Mouse (Mus musculus): Measurements from ENCODE around the gene Ccdc88a. TPM values are rescaled to one million over a fixed set of nuclear protein-coding genes. Genes with fewer than 3 reads are reported as not detected.
A peak's percentile ranks its signal among the peaks of the same experiment; 100 is the strongest.

Ccdc88a gene
- total and polyA plus RNA-seq, 3 experiments = 13.0 to 86.2 (median 52.6) TPM

DNA sequence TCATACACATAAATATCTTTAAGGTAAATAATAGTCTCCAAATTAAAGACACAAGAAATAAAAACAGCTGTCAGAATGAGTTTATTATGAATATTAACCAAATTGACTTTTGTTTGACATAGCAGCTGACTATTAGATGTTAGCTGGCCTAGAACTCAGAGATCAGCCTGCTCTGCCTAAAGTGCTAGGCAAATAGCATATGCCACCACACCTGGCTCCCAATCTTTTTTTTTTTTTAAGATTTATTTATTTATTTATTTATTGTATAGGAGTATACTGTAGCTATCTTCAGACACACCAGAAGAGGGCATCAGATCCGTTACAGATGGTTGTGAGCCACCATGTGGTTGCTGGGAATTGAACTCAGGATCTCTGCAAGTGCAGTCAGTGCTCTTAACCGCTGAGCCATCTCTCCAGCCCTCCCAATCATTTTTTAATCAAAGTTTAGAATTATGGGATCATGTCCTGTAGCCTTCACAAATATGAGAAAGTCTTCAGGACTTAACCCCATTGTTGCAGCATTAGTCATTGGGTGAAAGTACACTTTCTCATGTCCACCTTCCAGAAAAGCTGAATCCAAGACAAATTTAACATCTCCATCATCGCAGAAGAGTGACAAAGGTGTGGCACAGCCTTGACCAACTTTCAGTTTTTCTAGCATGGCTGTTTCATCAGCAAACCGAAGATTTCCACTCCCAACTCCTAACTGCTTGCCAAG is 139.5 kb downstream of the Ccdc88a start:
- H3K4me1 ChIP-seq (ENCODE audit: insufficient read depth, low read depth, low read length) = peaks cover 32% of the 10 kb centered on the region
- ATAC-seq (ENCODE audit: extremely low read depth, insufficient number of reproducible peaks, low FRiP score, poor library complexity, severe bottlenecking) (no peak), DNase-seq (ENCODE audit: low spot score) (no peak)
- H3K27me3 ChIP-seq (ENCODE audit: insufficient read depth, low read length) = no peaks in the 10 kb centered on the region
- H3K36me3 ChIP-seq (replicated peaks) = peaks cover 27% of the 10 kb centered on the region
- H3K9me3 ChIP-seq (replicated peaks) = no peaks in the 10 kb centered on the region
- peak overlapping the region; percentile 80; the same call in 1 of the 2 replicates for H3K4me3 ChIP-seq (ENCODE audit: low read depth, low read length)
- no peak for TF ChIP-seq CTCF (IDR thresholded peaks at IDR 0.05; ENCODE audit: low read depth, low read length)
- TF ChIP-seq TAL1 (conservative IDR thresholded peaks at IDR 0.05; ENCODE audit: low read depth, low read length) = no peak
- TF ChIP-seq POLR2AphosphoS5 (IDR thresholded peaks at IDR 0.05; ENCODE audit: insufficient replicate concordance, low read depth, low read length) = no peak
- TF ChIP-seq GATA2 (IDR thresholded peaks at IDR 0.05; ENCODE audit: borderline replicate concordance, low read depth, low read length) = no peak
- TF ChIP-seq GATA1 (IDR thresholded peaks at IDR 0.05; ENCODE audit: borderline replicate concordance, low read length) = no peak

DNA sequence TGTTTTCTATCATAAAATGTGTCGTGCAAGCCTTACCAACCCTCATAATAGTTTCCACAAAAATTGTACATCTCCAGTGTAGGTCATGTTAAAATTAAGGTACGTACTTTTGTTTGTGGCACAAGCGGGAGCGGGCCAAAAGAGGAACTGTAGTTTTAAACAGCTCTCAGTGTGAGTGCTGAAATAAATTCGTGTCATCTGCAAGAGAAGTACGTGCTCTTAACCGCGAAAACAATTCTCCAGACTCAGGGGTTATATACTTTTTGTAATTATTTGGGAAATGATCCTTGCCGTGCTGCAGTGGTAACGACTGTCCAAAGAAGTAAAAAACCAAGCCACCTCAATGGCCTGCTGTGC is 140.8 kb downstream of the Ccdc88a start:
- peaks cover 27% of the 10 kb centered on the region for H3K36me3 ChIP-seq (replicated peaks)
- H3K27me3 ChIP-seq (ENCODE audit: insufficient read depth, low read length) = no peaks in the 10 kb centered on the region
- no peaks in the 10 kb centered on the region for H3K9me3 ChIP-seq (replicated peaks)
- H3K4me3 ChIP-seq (ENCODE audit: low read depth, low read length) = peak overlapping the region; percentile 80
- DNase-seq (ENCODE audit: low spot score) = no peak
- TF ChIP-seq TAL1 (conservative IDR thresholded peaks at IDR 0.05; ENCODE audit: low read depth, low read length) (no peak), GATA1 (IDR thresholded peaks at IDR 0.05; ENCODE audit: borderline replicate concordance, low read length) (no peak), CTCF (IDR thresholded peaks at IDR 0.05; ENCODE audit: low read depth, low read length) (no peak), GATA2 (IDR thresholded peaks at IDR 0.05; ENCODE audit: borderline replicate concordance, low read depth, low read length) (no peak), POLR2AphosphoS5 (IDR thresholded peaks at IDR 0.05; ENCODE audit: insufficient replicate concordance, low read depth, low read length) (no peak)
- H3K4me1 ChIP-seq (ENCODE audit: insufficient read depth, low read depth, low read length) = peaks cover 31% of the 10 kb centered on the region
- ATAC-seq (ENCODE audit: extremely low read depth, insufficient number of reproducible peaks, low FRiP score, poor library complexity, severe bottlenecking) = no peak

DNA sequence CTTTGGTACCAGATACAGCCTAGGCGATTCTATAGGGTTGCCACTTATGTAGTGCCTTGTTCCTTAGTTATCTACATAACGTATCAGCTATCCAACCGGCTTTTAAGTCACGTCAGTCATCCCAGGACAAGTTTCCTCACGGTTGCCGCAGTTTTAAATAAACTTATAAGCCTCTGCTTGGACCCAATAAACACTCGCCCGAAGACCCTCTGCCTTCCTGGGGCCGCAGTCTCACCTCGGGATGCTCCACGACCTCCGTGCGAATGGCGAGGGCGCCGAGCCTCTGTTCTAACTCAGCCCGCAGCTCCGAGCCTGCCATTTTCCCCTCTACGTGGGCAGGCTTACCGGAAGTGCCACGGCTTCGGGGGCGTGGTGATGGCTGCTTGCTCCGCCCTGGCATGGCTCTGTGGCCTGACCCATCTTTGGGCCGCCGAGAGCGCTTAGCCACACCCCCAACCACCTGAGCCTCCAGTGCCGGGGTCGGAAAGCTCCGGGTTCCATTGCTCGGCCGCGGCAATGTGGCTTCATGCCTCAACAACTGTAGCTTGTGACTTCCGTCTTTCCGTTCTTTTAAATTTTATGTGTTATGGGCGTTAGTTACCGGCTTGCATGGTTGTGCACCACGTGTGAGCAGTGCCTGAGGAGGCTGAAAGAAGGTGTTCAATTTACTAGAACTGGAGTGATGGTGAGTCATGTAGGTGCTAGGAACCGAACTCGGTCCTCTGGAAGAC is 141.4 kb downstream of the Ccdc88a start, which contains the start of gene Prorsd1:
TSS of gene Prorsd1 (minus strand) at position 352 of the 731 bp plus-strand sequence.
- DNase-seq (ENCODE audit: low spot score) (peak; percentile 82), ATAC-seq (ENCODE audit: extremely low read depth, insufficient number of reproducible peaks, low FRiP score, poor library complexity, severe bottlenecking) (peak; percentile 98)
- Histone ChIP-seq H3K9me3 (replicated peaks) (no peaks in the 10 kb centered on the region), H3K4me3 (ENCODE audit: low read depth, low read length) (peak within 1 kb of the TSS; percentile 80), H3K36me3 (replicated peaks) (peaks cover 26% of the 10 kb centered on the region), H3K27me3 (ENCODE audit: insufficient read depth, low read length) (no peaks in the 10 kb centered on the region), H3K4me1 (ENCODE audit: insufficient read depth, low read depth, low read length) (peaks cover 31% of the 10 kb centered on the region)
- no peak for TF ChIP-seq TAL1 (conservative IDR thresholded peaks at IDR 0.05; ENCODE audit: low read depth, low read length)
- TF ChIP-seq GATA1 (IDR thresholded peaks at IDR 0.05; ENCODE audit: borderline replicate concordance, low read length) = no peak
- no peak for TF ChIP-seq CTCF (IDR thresholded peaks at IDR 0.05; ENCODE audit: low read depth, low read length)
- no peak for TF ChIP-seq GATA2 (IDR thresholded peaks at IDR 0.05; ENCODE audit: borderline replicate concordance, low read depth, low read length)
- TF ChIP-seq POLR2AphosphoS5 (IDR thresholded peaks at IDR 0.05; ENCODE audit: insufficient replicate concordance, low read depth, low read length) = no peak

DNA sequence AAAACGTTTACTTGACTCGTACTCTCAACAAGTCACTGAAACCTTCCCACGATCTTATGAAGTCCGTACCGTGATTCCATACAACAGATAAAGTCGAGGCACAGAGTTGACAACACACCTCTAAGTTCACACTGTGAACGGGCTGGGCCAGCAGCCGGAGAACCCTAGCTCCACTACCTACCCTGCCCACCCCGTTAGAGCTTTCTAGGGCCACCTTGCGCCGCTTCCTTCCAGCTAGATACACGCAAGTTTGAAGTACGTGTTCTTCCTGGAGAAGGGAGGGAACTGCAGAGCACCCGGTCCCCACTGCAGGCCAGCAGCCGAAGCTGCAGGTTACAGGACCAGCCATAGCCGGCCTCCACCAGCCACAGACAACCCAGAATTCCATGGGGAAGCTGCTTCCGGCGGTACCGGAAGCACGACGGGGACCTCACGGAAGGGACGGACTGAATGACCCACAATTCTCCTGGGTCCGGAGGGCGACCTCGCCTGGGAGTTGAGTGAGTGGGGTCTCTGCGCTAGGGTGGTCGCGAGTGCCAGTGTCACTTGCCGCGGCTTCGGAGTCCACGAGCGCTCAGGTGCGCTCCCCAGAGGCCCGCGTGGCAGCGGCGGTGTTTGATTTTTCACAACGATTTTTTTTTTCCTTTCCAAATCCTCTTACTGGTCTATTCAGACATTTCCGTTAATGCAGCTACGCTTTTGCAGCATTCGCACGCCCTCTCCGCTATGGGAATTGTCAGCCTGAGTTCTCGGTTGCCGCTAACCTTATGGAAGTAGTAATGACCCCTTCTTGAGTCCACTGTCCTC is 152.7 kb downstream of the Ccdc88a start, which contains the start of gene Mtif2:
TSS of gene Mtif2 (plus strand) at position 421 of the 807 bp plus-strand sequence.
- no peak for TF ChIP-seq TAL1 (conservative IDR thresholded peaks at IDR 0.05; ENCODE audit: low read depth, low read length)
- no peak for TF ChIP-seq POLR2AphosphoS5 (IDR thresholded peaks at IDR 0.05; ENCODE audit: insufficient replicate concordance, low read depth, low read length)
- no peak for TF ChIP-seq GATA1 (IDR thresholded peaks at IDR 0.05; ENCODE audit: borderline replicate concordance, low read length)
- TF ChIP-seq CTCF (IDR thresholded peaks at IDR 0.05; ENCODE audit: low read depth, low read length) = no peak
- no peak for TF ChIP-seq GATA2 (IDR thresholded peaks at IDR 0.05; ENCODE audit: borderline replicate concordance, low read depth, low read length)
- peak; percentile 65 for DNase-seq (ENCODE audit: low spot score)

DNA sequence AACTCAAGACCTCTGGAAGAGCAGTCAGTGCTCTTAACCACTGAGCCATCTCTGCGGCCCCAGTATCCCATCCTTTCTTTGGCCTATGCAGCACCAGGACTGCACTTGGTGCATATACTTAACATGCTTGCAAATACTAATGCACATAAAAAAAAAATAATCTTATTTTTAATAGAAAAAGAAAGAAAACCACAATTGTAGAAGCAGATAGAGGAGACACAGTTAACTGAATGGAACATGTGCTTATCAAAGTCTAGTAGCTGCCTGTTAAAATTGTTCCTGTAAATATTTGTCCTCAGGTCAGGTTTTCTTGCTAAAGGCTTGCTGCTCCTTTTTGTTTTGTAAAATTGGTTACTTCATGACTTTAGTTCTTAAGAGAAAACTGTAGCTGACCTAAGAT is 164.7 kb downstream of the Ccdc88a start:
- no peaks in the 10 kb centered on the region for H3K27me3 ChIP-seq (ENCODE audit: insufficient read depth, low read length)
- no peak for ATAC-seq (ENCODE audit: extremely low read depth, insufficient number of reproducible peaks, low FRiP score, poor library complexity, severe bottlenecking)
- H3K36me3 ChIP-seq (replicated peaks) = peaks cover 77% of the 10 kb centered on the region
- no peak for DNase-seq (ENCODE audit: low spot score)
- no peak overlapping the region for H3K4me3 ChIP-seq (ENCODE audit: low read depth, low read length)
- H3K4me1 ChIP-seq (ENCODE audit: insufficient read depth, low read depth, low read length) = peaks cover 6% of the 10 kb centered on the region; the same call in 1 of the 2 replicates
- TF ChIP-seq POLR2AphosphoS5 (IDR thresholded peaks at IDR 0.05; ENCODE audit: insufficient replicate concordance, low read depth, low read length) = no peak
- no peak for TF ChIP-seq CTCF (IDR thresholded peaks at IDR 0.05; ENCODE audit: low read depth, low read length)
- TF ChIP-seq GATA2 (IDR thresholded peaks at IDR 0.05; ENCODE audit: borderline replicate concordance, low read depth, low read length) = no peak
- no peak for TF ChIP-seq GATA1 (IDR thresholded peaks at IDR 0.05; ENCODE audit: borderline replicate concordance, low read length)
- no peak for TF ChIP-seq TAL1 (conservative IDR thresholded peaks at IDR 0.05; ENCODE audit: low read depth, low read length)
- H3K9me3 ChIP-seq (replicated peaks) = no peaks in the 10 kb centered on the region

More for the DNA sequence above, 152.7 kb downstream of the Ccdc88a start, which contains the start of gene Mtif2:
- Histone ChIP-seq H3K27me3 (ENCODE audit: insufficient read depth, low read length) (no peaks in the 10 kb centered on the region), H3K9me3 (replicated peaks) (no peaks in the 10 kb centered on the region), H3K4me3 (ENCODE audit: low read depth, low read length) (peak within 1 kb of the TSS; percentile 86), H3K36me3 (replicated peaks) (peaks cover 27% of the 10 kb centered on the region), H3K4me1 (ENCODE audit: insufficient read depth, low read depth, low read length) (peaks cover 28% of the 10 kb centered on the region)
- peak; percentile 91 for ATAC-seq (ENCODE audit: extremely low read depth, insufficient number of reproducible peaks, low FRiP score, poor library complexity, severe bottlenecking)
